Mouse (Mus musculus) liver, embryonic 15.5 days (tissue): ENCODE measurements around the gene Tmem50a. TPM values are rescaled to one million over a fixed set of nuclear protein-coding genes. Genes with fewer than 3 reads are reported as not detected.
"Not testable (repeated sequence)": the region's sequence is repeated elsewhere in the genome, so short reads cannot be mapped to it uniquely, and the experiment has no call there.

Experiments
- ATAC-seq: fragments of 200-750 bp; cut with Nextera tagmentation; 2 replicates; pipeline ENCODE4 v1.8.0; 2017; ENCODE audit warnings: moderate number of reproducible peaks, mild to moderate bottlenecking, moderate library complexity; ENCODE audit not compliant: insufficient read depth
- H3K27ac ChIP-seq: fragments of 300-500 bp; sonication (generic); replicated peaks from 2 replicates; pipeline ENCODE4 v1.5.1; 2015; ENCODE audit warnings: mild to moderate bottlenecking, inconsistent platforms
- H3K27me3 ChIP-seq: fragments of 300-500 bp; sonication (generic); 2 replicates; pipeline ENCODE4 v1.6.1; 2015; ENCODE audit warnings: mild to moderate bottlenecking, inconsistent platforms
- H3K36me3 ChIP-seq: fragments of 300-500 bp; sonication (generic); replicated peaks from 2 replicates; pipeline ENCODE4 v1.6.1; 2015; ENCODE audit warnings: moderate library complexity, mild to moderate bottlenecking, inconsistent platforms
- H3K4me1 ChIP-seq: fragments of 300-500 bp; sonication (generic); replicated peaks from 2 replicates; pipeline ENCODE4 v1.6.1; 2015; ENCODE audit warnings: inconsistent platforms
- H3K4me2 ChIP-seq: fragments of 300-500 bp; sonication (generic); 2 replicates; pipeline ENCODE4 v1.6.1; 2015; ENCODE audit warnings: moderate library complexity, mild to moderate bottlenecking, inconsistent platforms
- H3K4me3 ChIP-seq: fragments of 300-500 bp; sonication (generic); replicated peaks from 2 replicates; pipeline ENCODE4 v1.5.1; 2015; ENCODE audit warnings: mild to moderate bottlenecking, inconsistent platforms
- H3K9ac ChIP-seq: fragments of 300-500 bp; sonication (generic); 2 replicates; pipeline ENCODE4 v1.6.1; 2015; ENCODE audit warnings: moderate library complexity, mild to moderate bottlenecking, inconsistent platforms
- H3K9me3 ChIP-seq: fragments of 300-500 bp; sonication (generic); replicated peaks from 2 replicates; pipeline ENCODE4 v1.6.1; 2016; ENCODE audit warnings: inconsistent platforms
- WGBS: fragments of 180-500 bp; shearing (Covaris S2); methylation state at CpG from one replicate; pipeline ENCODE4 v1.1.7; 2015; ENCODE audit warnings: mixed read lengths; ENCODE audit not compliant: insufficient replicate concordance; 5-methylcytosine and 5-hydroxymethylcytosine counted together
- polyA plus RNA-seq: library from polyadenylated mRNA; unstranded; fragments of >200 nt; fragmentation: Nextera tagmentation; extraction: Ambion mirVana; gene quantifications from 2 replicates; pipeline ENCODE4 v1.2.1, GENCODE M21; 2015

Gene Tmem50a
- polyA plus RNA-seq, 1 experiment from 2014 or later: 79.4 TPM

GRCm38 (mm10) chr4:134911406-134911805 is 3.4 kb downstream of the Tmem50a start:
- H3K27ac ChIP-seq, H3K9me3 ChIP-seq, ATAC-seq, H3K27me3 ChIP-seq, H3K9ac ChIP-seq, H3K4me3 ChIP-seq, H3K4me2 ChIP-seq: not testable (repeated sequence)
- WGBS: 94% methylated on average over 7 of the region's 8 CpGs
- Histone ChIP-seq H3K4me1 (peaks cover 26% of the 10 kb centered on the region), H3K36me3 (peaks cover 64% of the 10 kb centered on the region)

DNA sequence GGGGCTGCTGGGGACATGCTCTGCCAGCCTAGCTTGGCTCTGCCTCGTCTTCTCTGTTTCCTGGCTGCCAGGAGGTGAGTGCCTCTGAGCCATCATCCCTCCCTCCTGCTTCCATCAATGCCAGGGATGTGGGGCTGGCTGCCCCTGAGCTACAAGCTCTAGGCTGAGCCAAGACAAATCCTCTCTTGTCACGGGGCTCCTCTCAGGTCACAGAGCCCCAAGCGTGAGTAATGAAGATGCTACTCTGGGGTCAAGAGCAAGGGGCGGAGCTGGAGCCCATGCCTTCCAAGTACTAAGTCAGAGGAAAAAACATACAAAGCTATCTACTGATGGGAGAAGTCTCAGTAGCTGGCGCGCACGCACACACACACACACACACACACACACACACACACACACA is 11.8 kb downstream of the Tmem50a start:
- Histone ChIP-seq H3K27me3 (no peaks in the 10 kb centered on the region), H3K9ac (no peak overlapping the region), H3K4me3 (no peak overlapping the region), H3K27ac (no peak overlapping the region), H3K36me3 (peaks cover 100% of the 10 kb centered on the region), H3K4me1 (peaks cover 4% of the 10 kb centered on the region; the same call in 1 of the 2 replicates), H3K9me3 (no peaks in the 10 kb centered on the region), H3K4me2 (no peak overlapping the region)
- ATAC-seq: no peak
- 84% methylated on average over 7 of the region's 7 CpGs for WGBS

DNA sequence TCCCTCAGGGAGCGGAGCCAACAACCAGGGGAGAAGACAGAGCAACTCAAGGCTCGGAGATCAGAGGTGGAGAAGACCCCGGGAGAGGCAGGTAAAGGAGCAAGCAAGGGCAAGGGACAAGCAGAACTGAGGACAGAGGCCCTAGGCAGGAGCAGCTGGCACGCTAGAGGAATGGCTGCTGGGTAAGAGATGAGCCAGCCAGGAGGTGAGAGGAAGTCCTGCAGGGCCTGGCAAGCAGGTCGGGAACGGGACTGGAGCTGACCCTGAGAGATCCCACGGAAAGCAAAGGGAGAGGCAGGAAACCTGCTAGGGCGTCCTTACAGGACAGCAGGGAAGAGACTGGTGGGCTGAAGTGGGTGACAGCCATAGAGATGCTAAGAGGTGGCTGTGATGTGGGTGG is 13.7 kb downstream of the Tmem50a start:
- Histone ChIP-seq H3K36me3 (peaks cover 100% of the 10 kb centered on the region), H3K9me3 (no peaks in the 10 kb centered on the region), H3K4me2 (no peak overlapping the region), H3K4me3 (no peak overlapping the region), H3K4me1 (no peaks in the 10 kb centered on the region), H3K9ac (no peak overlapping the region), H3K27me3 (no peaks in the 10 kb centered on the region), H3K27ac (no peak overlapping the region)
- WGBS: 89% methylated on average over 8 of the region's 8 CpGs
- no peak for ATAC-seq

GRCm38 (mm10) chr4:134897256-134897655 is 17.6 kb downstream of the Tmem50a start:
- no peak overlapping the region for H3K4me3 ChIP-seq
- no peak for ATAC-seq
- H3K9ac ChIP-seq: no peak overlapping the region
- H3K27me3 ChIP-seq: no peaks in the 10 kb centered on the region
- H3K4me1 ChIP-seq: no peaks in the 10 kb centered on the region
- peaks cover 100% of the 10 kb centered on the region for H3K36me3 ChIP-seq
- H3K27ac ChIP-seq: no peak overlapping the region
- H3K9me3 ChIP-seq: no peaks in the 10 kb centered on the region
- 90% methylated on average over 6 of the region's 6 CpGs for WGBS
- H3K4me2 ChIP-seq: no peak overlapping the region

DNA sequence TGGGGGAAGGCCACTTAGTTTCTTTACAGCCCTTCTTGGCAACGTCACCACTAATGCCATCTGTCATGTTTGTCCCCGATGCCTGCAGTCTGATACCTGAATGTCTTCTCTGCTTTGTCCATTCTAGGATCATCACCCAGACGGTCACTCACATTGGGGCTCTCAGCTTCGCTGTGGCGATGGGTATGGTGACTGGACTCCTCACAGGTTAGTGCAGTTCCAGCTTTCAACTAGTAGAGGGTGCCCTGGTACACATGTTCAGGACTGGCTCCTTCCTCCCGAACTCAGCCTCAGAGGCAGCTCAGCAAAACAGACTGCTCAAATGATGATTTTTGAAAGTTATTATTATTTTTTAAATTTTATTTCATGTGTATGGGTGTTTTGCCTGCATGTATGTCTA is 22.7 kb downstream of the Tmem50a start:
- no peak overlapping the region for H3K9ac ChIP-seq
- no peaks in the 10 kb centered on the region for H3K27me3 ChIP-seq
- no peak overlapping the region for H3K27ac ChIP-seq
- no peak for ATAC-seq
- H3K4me1 ChIP-seq: no peaks in the 10 kb centered on the region
- no peak overlapping the region for H3K4me3 ChIP-seq
- no peak overlapping the region for H3K4me2 ChIP-seq
- no peaks in the 10 kb centered on the region for H3K9me3 ChIP-seq
- WGBS: 82% methylated on average over 6 of the region's 6 CpGs
- peaks cover 100% of the 10 kb centered on the region for H3K36me3 ChIP-seq

GRCm38 (mm10) chr4:134884364-134884763 is 30.5 kb downstream of the Tmem50a start:
- H3K36me3 ChIP-seq: peaks cover 97% of the 10 kb centered on the region
- H3K9ac ChIP-seq: no peak overlapping the region
- H3K9me3 ChIP-seq: no peaks in the 10 kb centered on the region
- no peak overlapping the region for H3K4me3 ChIP-seq
- no peaks in the 10 kb centered on the region for H3K27me3 ChIP-seq
- peaks cover 22% of the 10 kb centered on the region for H3K4me1 ChIP-seq
- WGBS: 93% methylated on average over 4 of the region's 4 CpGs
- no peak for ATAC-seq
- H3K4me2 ChIP-seq: no peak overlapping the region
- H3K27ac ChIP-seq: no peak overlapping the region

- Histone ChIP-seq H3K4me3 (no peak overlapping the region), H3K9me3 (no peaks in the 10 kb centered on the region), H3K27ac (no peak overlapping the region), H3K9ac (no peak overlapping the region; the same call in 1 of the 2 replicates), H3K4me1 (peaks cover 27% of the 10 kb centered on the region), H3K36me3 (peaks cover 97% of the 10 kb centered on the region), H3K4me2 (no peak overlapping the region), H3K27me3 (no peaks in the 10 kb centered on the region)
- ATAC-seq: no peak
- 83% methylated on average over 10 of the region's 10 CpGs for WGBS
Measured at GRCm38 (mm10) chr4:134883808-134884207, 31.0 kb downstream of the Tmem50a start.

- H3K4me1 ChIP-seq: peaks cover 32% of the 10 kb centered on the region
- no peaks in the 10 kb centered on the region for H3K27me3 ChIP-seq
- no peak overlapping the region for H3K4me3 ChIP-seq
- no peak overlapping the region for H3K9ac ChIP-seq
- WGBS: 21% methylated on average over 7 of the region's 7 CpGs
- no peak overlapping the region for H3K4me2 ChIP-seq
- H3K36me3 ChIP-seq: peaks cover 97% of the 10 kb centered on the region
- ATAC-seq: 0 out of 2 replicates have a peak, but pooled peaks have one; percentile 26
- no peaks in the 10 kb centered on the region for H3K9me3 ChIP-seq
- no peak overlapping the region; the same call in 1 of the 2 replicates for H3K27ac ChIP-seq
Measured at GRCm38 (mm10) chr4:134883266-134883665, 31.6 kb downstream of the Tmem50a start.

- Histone ChIP-seq H3K9me3 (no peaks in the 10 kb centered on the region), H3K36me3 (peaks cover 99% of the 10 kb centered on the region), H3K4me3 (no peak overlapping the region), H3K4me2 (peak overlapping the region; percentile 55; the same call in 1 of the 2 replicates), H3K27ac (peak overlapping the region; percentile 29; the same call in 1 of the 2 replicates), H3K4me1 (peaks cover 49% of the 10 kb centered on the region), H3K27me3 (no peaks in the 10 kb centered on the region), H3K9ac (no peak overlapping the region)
- ATAC-seq: no peak
- 46% methylated on average over 6 of the region's 6 CpGs for WGBS
Measured at GRCm38 (mm10) chr4:134880041-134880440, 34.8 kb downstream of the Tmem50a start.

GRCm38 (mm10) chr4:134879410-134879981 is 35.3 kb downstream of the Tmem50a start:
- H3K4me2 ChIP-seq: peak overlapping the region; percentile 55
- peaks cover 99% of the 10 kb centered on the region for H3K36me3 ChIP-seq
- no peak for ATAC-seq
- peak overlapping the region; percentile 23 for H3K4me3 ChIP-seq
- 15% methylated on average over 17 of the region's 17 CpGs for WGBS
- H3K9me3 ChIP-seq: no peaks in the 10 kb centered on the region
- H3K27ac ChIP-seq: peak overlapping the region; percentile 29; the same call in 1 of the 2 replicates
- no peak overlapping the region for H3K9ac ChIP-seq
- H3K27me3 ChIP-seq: no peaks in the 10 kb centered on the region
- H3K4me1 ChIP-seq: peaks cover 52% of the 10 kb centered on the region

DNA sequence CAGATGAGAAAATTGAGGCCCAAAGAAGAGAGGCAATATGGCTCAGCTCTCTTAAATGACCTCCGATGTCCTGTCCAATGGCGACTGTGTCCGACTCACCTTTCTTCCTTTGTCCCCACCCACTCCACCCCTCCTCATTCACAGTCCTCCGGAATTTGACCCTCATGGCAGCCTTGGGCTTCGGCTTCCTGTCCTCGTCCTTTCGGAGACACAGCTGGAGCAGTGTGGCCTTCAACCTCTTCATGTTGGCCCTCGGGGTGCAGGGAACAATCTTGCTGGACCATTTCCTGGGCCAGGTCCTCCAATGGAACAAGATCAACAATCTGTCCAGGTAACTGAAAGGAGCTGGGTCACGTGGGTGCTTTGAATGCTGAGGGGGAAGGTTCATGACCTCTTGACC is 38.7 kb downstream of the Tmem50a start:
- H3K36me3 ChIP-seq: peaks cover 97% of the 10 kb centered on the region

GRCm38 (mm10) chr4:134871950-134872349 is 42.9 kb downstream of the Tmem50a start:
- H3K27ac ChIP-seq: peak overlapping the region; percentile 83
- 57% methylated on average over 2 of the region's 2 CpGs for WGBS
- H3K9ac ChIP-seq: peak overlapping the region; percentile 25; the same call in 1 of the 2 replicates
- H3K9me3 ChIP-seq: no peaks in the 10 kb centered on the region
- 0 out of 2 replicates have a peak overlapping the region, but pooled peaks have one; percentile 20 for H3K4me3 ChIP-seq
- H3K4me1 ChIP-seq: peaks cover 73% of the 10 kb centered on the region
- ATAC-seq: no peak
- peaks cover 81% of the 10 kb centered on the region for H3K36me3 ChIP-seq
- H3K27me3 ChIP-seq: no peaks in the 10 kb centered on the region
- peak overlapping the region; percentile 46 for H3K4me2 ChIP-seq

More for the DNA sequence above, 38.7 kb downstream of the Tmem50a start:
- ATAC-seq: no peak
- no peak overlapping the region for H3K27ac ChIP-seq
- no peak overlapping the region for H3K9ac ChIP-seq
- no peak overlapping the region for H3K4me3 ChIP-seq
- 85% methylated on average over 9 of the region's 9 CpGs for WGBS
- peaks cover 65% of the 10 kb centered on the region for H3K4me1 ChIP-seq
- no peak overlapping the region for H3K4me2 ChIP-seq
- H3K9me3 ChIP-seq: no peaks in the 10 kb centered on the region
- no peaks in the 10 kb centered on the region for H3K27me3 ChIP-seq
